Mouse (Mus musculus) kidney, embryonic 15.5 days (tissue): ENCODE data around the gene Gstp3. TPM values are rescaled to one million over a fixed set of nuclear protein-coding genes. Genes with fewer than 3 reads are reported as not detected.

Experiments used
- ATAC-seq: fragments of 200-750 bp; cut with Nextera tagmentation; replicated peaks from 2 replicates; pipeline ENCODE4 v1.8.0; 2017; ENCODE audit warnings: moderate TSS enrichment; ENCODE audit not compliant: low FRiP score
- H3K27ac ChIP-seq: fragments of 300-500 bp; sonication (generic); 2 replicates; pipeline ENCODE4 v1.5.1; 2015; ENCODE audit warnings: mild to moderate bottlenecking, inconsistent platforms
- H3K27me3 ChIP-seq: fragments of 300-500 bp; sonication (generic); 2 replicates; pipeline ENCODE4 v1.6.1; 2015; ENCODE audit warnings: inconsistent platforms
- H3K36me3 ChIP-seq: fragments of 300-500 bp; sonication (generic); 2 replicates; pipeline ENCODE4 v1.6.1; 2015; ENCODE audit warnings: inconsistent platforms
- H3K4me1 ChIP-seq: fragments of 300-500 bp; sonication (generic); 2 replicates; pipeline ENCODE4 v1.6.1; 2015; ENCODE audit warnings: inconsistent platforms
- H3K4me2 ChIP-seq: fragments of 300-500 bp; sonication (generic); 2 replicates; pipeline ENCODE4 v1.6.1; 2015; ENCODE audit warnings: moderate library complexity, mild to moderate bottlenecking, inconsistent platforms
- H3K4me3 ChIP-seq: fragments of 300-500 bp; sonication (generic); replicated peaks from 2 replicates; pipeline ENCODE4 v1.5.1; 2015; ENCODE audit warnings: mild to moderate bottlenecking, inconsistent platforms
- H3K9ac ChIP-seq: fragments of 300-500 bp; sonication (generic); 2 replicates; pipeline ENCODE4 v1.6.1; 2015; ENCODE audit warnings: mild to moderate bottlenecking, inconsistent platforms
- H3K9me3 ChIP-seq: fragments of 300-500 bp; sonication (generic); replicated peaks from 2 replicates; pipeline ENCODE4 v1.6.1; 2016; ENCODE audit warnings: inconsistent platforms
- WGBS: fragments of 180-500 bp; shearing (Covaris S2); methylation state at CpG from one replicate; pipeline ENCODE4 v1.1.7; 2015; ENCODE audit warnings: mixed read lengths; 5-methylcytosine and 5-hydroxymethylcytosine counted together
- polyA plus RNA-seq: library from polyadenylated mRNA; unstranded; fragments of >200 nt; fragmentation: Nextera tagmentation; extraction: Ambion mirVana; gene quantifications from 2 replicates; pipeline ENCODE4 v1.2.1, GENCODE M21; 2015

Gstp3 gene
- polyA plus RNA-seq, 1 experiment from 2014 or later: 1.4 TPM

GRCm38 (mm10) chr19:4088146-4088545 is 28.8 kb upstream of the Gstp3 start:
- H3K4me2 ChIP-seq: no peak overlapping the region
- H3K27ac ChIP-seq: no peak overlapping the region
- ATAC-seq: no peak
- H3K9me3 ChIP-seq: no peaks in the 10 kb centered on the region
- H3K4me1 ChIP-seq: 0 out of 2 replicates have a peak, but pooled peaks cover 4% of the 10 kb centered on the region
- 48% methylated on average over 5 of the region's 5 CpGs for WGBS
- H3K9ac ChIP-seq: no peak overlapping the region
- H3K4me3 ChIP-seq: no peak overlapping the region
- H3K27me3 ChIP-seq: no peaks in the 10 kb centered on the region
- no peaks in the 10 kb centered on the region for H3K36me3 ChIP-seq

- Histone ChIP-seq H3K9ac (no peak overlapping the region), H3K27me3 (peaks cover 3% of the 10 kb centered on the region; the same call in 1 of the 2 replicates), H3K36me3 (no peaks in the 10 kb centered on the region), H3K27ac (no peak overlapping the region), H3K4me1 (0 out of 2 replicates have a peak, but pooled peaks cover 4% of the 10 kb centered on the region), H3K4me3 (no peak overlapping the region), H3K4me2 (no peak overlapping the region), H3K9me3 (no peaks in the 10 kb centered on the region)
- WGBS: 79% methylated on average over 5 of the region's 5 CpGs
- ATAC-seq: no peak
Observed at GRCm38 (mm10) chr19:4087090-4087489, 27.7 kb upstream of the Gstp3 start.

GRCm38 (mm10) chr19:4086156-4086555 is 26.8 kb upstream of the Gstp3 start:
- WGBS: 90% methylated on average over 15 of the region's 15 CpGs
- H3K27ac ChIP-seq: no peak overlapping the region
- peaks cover 3% of the 10 kb centered on the region; the same call in 1 of the 2 replicates for H3K27me3 ChIP-seq
- no peak overlapping the region for H3K4me3 ChIP-seq
- no peak for ATAC-seq
- no peak overlapping the region for H3K4me2 ChIP-seq
- no peak overlapping the region for H3K9ac ChIP-seq
- H3K36me3 ChIP-seq: no peaks in the 10 kb centered on the region
- no peaks in the 10 kb centered on the region for H3K9me3 ChIP-seq
- H3K4me1 ChIP-seq: 0 out of 2 replicates have a peak, but pooled peaks cover 4% of the 10 kb centered on the region

GRCm38 (mm10) chr19:4084984-4085383 is 25.6 kb upstream of the Gstp3 start:
- no peak overlapping the region for H3K4me3 ChIP-seq
- H3K4me1 ChIP-seq: 0 out of 2 replicates have a peak, but pooled peaks cover 4% of the 10 kb centered on the region
- no peak overlapping the region for H3K4me2 ChIP-seq
- peaks cover 3% of the 10 kb centered on the region; the same call in 1 of the 2 replicates for H3K27me3 ChIP-seq
- no peaks in the 10 kb centered on the region for H3K36me3 ChIP-seq
- 100% methylated on average over 1 of the region's 1 CpGs for WGBS
- no peak for ATAC-seq
- no peak overlapping the region for H3K27ac ChIP-seq
- H3K9ac ChIP-seq: no peak overlapping the region
- H3K9me3 ChIP-seq: no peaks in the 10 kb centered on the region

GRCm38 (mm10) chr19:4083826-4084225 is 24.5 kb upstream of the Gstp3 start:
- ATAC-seq: peak; percentile 49
- Histone ChIP-seq H3K4me3 (no peak overlapping the region), H3K4me1 (0 out of 2 replicates have a peak, but pooled peaks cover 4% of the 10 kb centered on the region), H3K27ac (no peak overlapping the region), H3K27me3 (peaks cover 3% of the 10 kb centered on the region; the same call in 1 of the 2 replicates), H3K36me3 (no peaks in the 10 kb centered on the region), H3K4me2 (no peak overlapping the region), H3K9me3 (no peaks in the 10 kb centered on the region), H3K9ac (no peak overlapping the region)
- WGBS: 38% methylated on average over 8 of the region's 8 CpGs

- WGBS: 88% methylated on average over 7 of the region's 7 CpGs
- H3K27me3 ChIP-seq: peaks cover 3% of the 10 kb centered on the region; the same call in 1 of the 2 replicates
- no peak overlapping the region for H3K27ac ChIP-seq
- 0 out of 2 replicates have a peak, but pooled peaks cover 4% of the 10 kb centered on the region for H3K4me1 ChIP-seq
- no peak overlapping the region for H3K4me3 ChIP-seq
- no peak overlapping the region for H3K4me2 ChIP-seq
- no peaks in the 10 kb centered on the region for H3K36me3 ChIP-seq
- H3K9me3 ChIP-seq: no peaks in the 10 kb centered on the region
- no peak overlapping the region for H3K9ac ChIP-seq
- no peak for ATAC-seq
Observed at GRCm38 (mm10) chr19:4083316-4083715, 23.9 kb upstream of the Gstp3 start.

- no peak for ATAC-seq
- 83% methylated on average over 11 of the region's 11 CpGs for WGBS
- Histone ChIP-seq H3K27ac (no peak overlapping the region), H3K4me1 (0 out of 2 replicates have a peak, but pooled peaks cover 4% of the 10 kb centered on the region), H3K27me3 (peaks cover 3% of the 10 kb centered on the region; the same call in 1 of the 2 replicates), H3K36me3 (no peaks in the 10 kb centered on the region), H3K4me2 (no peak overlapping the region), H3K9ac (no peak overlapping the region), H3K9me3 (no peaks in the 10 kb centered on the region), H3K4me3 (no peak overlapping the region)
Observed at GRCm38 (mm10) chr19:4082219-4082965, 23.0 kb upstream of the Gstp3 start.

GRCm38 (mm10) chr19:4081394-4081793 is 22.0 kb upstream of the Gstp3 start, which contains the start of gene Cabp2:
Gene Cabp2, plus strand, starts transcription at chr19:4081578.
- Histone ChIP-seq H3K4me1 (0 out of 2 replicates have a peak, but pooled peaks cover 4% of the 10 kb centered on the region), H3K9me3 (no peaks in the 10 kb centered on the region), H3K4me2 (no peak within 1 kb of the TSS), H3K9ac (no peak within 1 kb of the TSS), H3K27ac (no peak within 1 kb of the TSS), H3K4me3 (no peak within 1 kb of the TSS), H3K27me3 (peaks cover 3% of the 10 kb centered on the region; the same call in 1 of the 2 replicates), H3K36me3 (no peaks in the 10 kb centered on the region)
- 39% methylated on average over 3 of the region's 3 CpGs for WGBS
- 0 out of 2 replicates have a peak, but pooled peaks have one; percentile 41 for ATAC-seq

GRCm38 (mm10) chr19:4080511-4081009 is 21.2 kb upstream of the Gstp3 start:
- Histone ChIP-seq H3K4me2 (no peak overlapping the region), H3K27me3 (peaks cover 3% of the 10 kb centered on the region; the same call in 1 of the 2 replicates), H3K9me3 (no peaks in the 10 kb centered on the region), H3K9ac (no peak overlapping the region), H3K27ac (no peak overlapping the region), H3K4me3 (no peak overlapping the region), H3K36me3 (no peaks in the 10 kb centered on the region), H3K4me1 (0 out of 2 replicates have a peak, but pooled peaks cover 4% of the 10 kb centered on the region)
- WGBS: 66% methylated on average over 8 of the region's 8 CpGs
- ATAC-seq: no peak

GRCm38 (mm10) chr19:4079594-4079993 is 20.2 kb upstream of the Gstp3 start:
- H3K4me1 ChIP-seq: 0 out of 2 replicates have a peak, but pooled peaks cover 4% of the 10 kb centered on the region
- no peaks in the 10 kb centered on the region for H3K9me3 ChIP-seq
- H3K4me2 ChIP-seq: no peak overlapping the region
- H3K27ac ChIP-seq: no peak overlapping the region
- H3K9ac ChIP-seq: no peak overlapping the region
- H3K36me3 ChIP-seq: no peaks in the 10 kb centered on the region
- H3K27me3 ChIP-seq: peaks cover 3% of the 10 kb centered on the region; the same call in 1 of the 2 replicates
- no peak for ATAC-seq
- H3K4me3 ChIP-seq: no peak overlapping the region
- WGBS: 89% methylated on average over 1 of the region's 1 CpGs

GRCm38 (mm10) chr19:4075531-4075930 is 16.2 kb upstream of the Gstp3 start:
- H3K4me2 ChIP-seq: no peak overlapping the region
- no peak overlapping the region for H3K9ac ChIP-seq
- no peaks in the 10 kb centered on the region for H3K9me3 ChIP-seq
- H3K4me3 ChIP-seq: no peak overlapping the region
- H3K36me3 ChIP-seq: no peaks in the 10 kb centered on the region
- H3K27me3 ChIP-seq: no peaks in the 10 kb centered on the region
- no peak for ATAC-seq
- H3K27ac ChIP-seq: no peak overlapping the region
- H3K4me1 ChIP-seq: peaks cover 6% of the 10 kb centered on the region; the same call in 1 of the 2 replicates
- WGBS: 86% methylated on average over 1 of the region's 1 CpGs
